Mouse (Mus musculus) small intestine, adult 2 months (tissue): ENCODE results near the gene Tceanc2. TPM values are rescaled to one million over a fixed set of nuclear protein-coding genes. Genes with fewer than 3 reads are reported as not detected.

ENCODE experiments used
- H3K27ac ChIP-seq: fragments of 200-500 bp; 2 replicates; pipeline ENCODE4 v1.5.1; 2012; ENCODE audit warnings: low read depth, low read length, control low read depth, inconsistent platforms; ENCODE audit not compliant: insufficient read depth
- H3K27me3 ChIP-seq: fragments of 200-500 bp; 2 replicates; pipeline ENCODE4 v1.6.1; 2012; ENCODE audit warnings: mild to moderate bottlenecking, moderate library complexity, low read length, inconsistent platforms; ENCODE audit not compliant: control insufficient read depth, insufficient read depth
- H3K36me3 ChIP-seq: fragments of 200-500 bp; 2 replicates; pipeline ENCODE4 v1.6.1; 2012; ENCODE audit warnings: mild to moderate bottlenecking, low read length, control low read depth, inconsistent platforms; ENCODE audit not compliant: control insufficient read depth, insufficient read depth
- H3K4me1 ChIP-seq: fragments of 200-500 bp; 2 replicates; pipeline ENCODE4 v1.6.1; 2012; ENCODE audit warnings: low read length, inconsistent platforms, mixed read lengths; ENCODE audit not compliant: control insufficient read depth, insufficient read depth, insufficient read length
- H3K4me3 ChIP-seq: fragments of 200-500 bp; 2 replicates; pipeline ENCODE4 v1.5.1; 2012; ENCODE audit warnings: low read depth, mild to moderate bottlenecking, control low read depth, inconsistent platforms, low read length, moderate library complexity
- CTCF ChIP-seq: fragments of 200-500 bp; IDR thresholded peaks from 2 replicates; pipeline ENCODE4 v1.5.1; 2012; ENCODE audit warnings: low read depth, mild to moderate bottlenecking, control low read depth, inconsistent platforms, low read length, moderate library complexity, mixed read lengths; ENCODE audit not compliant: insufficient replicate concordance, insufficient read length; ENCODE audit errors: extremely low read depth
- POLR2A ChIP-seq: fragments of 200-500 bp; IDR thresholded peaks from 2 replicates; pipeline ENCODE4 v1.6.1; 2012; ENCODE audit warnings: low read depth, mild to moderate bottlenecking, control low read depth, inconsistent platforms, low read length, moderate library complexity
- WGBS: fragments of 180-500 bp; shearing (Covaris S2); methylation state at CpG from one replicate; pipeline ENCODE4 v1.1.7; 2018; 5-methylcytosine and 5-hydroxymethylcytosine counted together
- polyA plus RNA-seq: library from polyadenylated mRNA; depleted of rRNA; stranded (reverse); fragments of >200 nt; gene quantifications from 2 replicates; pipeline ENCODE4 v1.2.3, GENCODE M21; 2012

The Tceanc2 gene
- polyA plus RNA-seq, 1 experiment: 4.8 TPM

GRCm38 (mm10) chr4:107211936-107212335 lies 33.0 kb upstream of the Tceanc2 start:
- 84% methylated on average over 5 of the region's 5 CpGs for WGBS
- Histone ChIP-seq H3K4me3 (no peak overlapping the region), H3K36me3 (peaks cover 4% of the 10 kb centered on the region; the same call in 1 of the 2 replicates), H3K27ac (no peak overlapping the region), H3K27me3 (no peaks in the 10 kb centered on the region), H3K4me1 (peaks cover under 1% of the 10 kb centered on the region; the same call in 1 of the 2 replicates)
- TF ChIP-seq POLR2A (no peak), CTCF (no peak)

- no peaks in the 10 kb centered on the region for H3K4me1 ChIP-seq
- no peak overlapping the region for H3K27ac ChIP-seq
- no peak overlapping the region for H3K4me3 ChIP-seq
- 58% methylated on average over 4 of the region's 4 CpGs for WGBS
- TF ChIP-seq POLR2A (no peak), CTCF (no peak)
- H3K27me3 ChIP-seq: no peaks in the 10 kb centered on the region
- H3K36me3 ChIP-seq: peaks cover 4% of the 10 kb centered on the region; the same call in 1 of the 2 replicates
Observed at GRCm38 (mm10) chr4:107211465-107211864, 32.5 kb upstream of the Tceanc2 start.

- H3K27me3 ChIP-seq: no peaks in the 10 kb centered on the region
- peaks cover 7% of the 10 kb centered on the region for H3K36me3 ChIP-seq
- WGBS: 44% methylated on average over 5 of the region's 5 CpGs
- H3K4me3 ChIP-seq: no peak overlapping the region
- no peak overlapping the region for H3K27ac ChIP-seq
- H3K4me1 ChIP-seq: no peaks in the 10 kb centered on the region
- TF ChIP-seq CTCF: no peak
- no peak for TF ChIP-seq POLR2A
Observed at GRCm38 (mm10) chr4:107210483-107211097, 31.7 kb upstream of the Tceanc2 start.

GRCm38 (mm10) chr4:107208880-107209279 lies 30.0 kb upstream of the Tceanc2 start, which contains the start of gene Ldlrad1:
TSS of gene Ldlrad1 (plus strand) at chr4:107209180.
- TF ChIP-seq CTCF: no peak
- no peak for TF ChIP-seq POLR2A
- Histone ChIP-seq H3K4me3 (no peak within 1 kb of the TSS), H3K4me1 (no peaks in the 10 kb centered on the region), H3K36me3 (peaks cover 19% of the 10 kb centered on the region), H3K27ac (no peak within 1 kb of the TSS), H3K27me3 (no peaks in the 10 kb centered on the region)
- WGBS: 78% methylated on average over 3 of the region's 3 CpGs

- Histone ChIP-seq H3K27me3 (no peaks in the 10 kb centered on the region), H3K4me3 (no peak overlapping the region), H3K4me1 (no peaks in the 10 kb centered on the region), H3K36me3 (peaks cover 30% of the 10 kb centered on the region), H3K27ac (no peak overlapping the region)
- TF ChIP-seq POLR2A (no peak), CTCF (no peak)
- whole genome bisulfite sequencing: 97% methylated on average over 2 of the region's 2 CpGs
Observed at GRCm38 (mm10) chr4:107207016-107207415, 28.1 kb upstream of the Tceanc2 start.

GRCm38 (mm10) chr4:107203001-107203400 lies 24.1 kb upstream of the Tceanc2 start:
- H3K27me3 ChIP-seq: no peaks in the 10 kb centered on the region
- H3K4me1 ChIP-seq: no peaks in the 10 kb centered on the region
- WGBS: 70% methylated on average over 7 of the region's 7 CpGs
- H3K27ac ChIP-seq: no peak overlapping the region
- H3K36me3 ChIP-seq: peaks cover 58% of the 10 kb centered on the region
- TF ChIP-seq CTCF (no peak), POLR2A (no peak)
- no peak overlapping the region for H3K4me3 ChIP-seq

- Histone ChIP-seq H3K27me3 (no peaks in the 10 kb centered on the region), H3K36me3 (peaks cover 65% of the 10 kb centered on the region), H3K27ac (no peak overlapping the region), H3K4me1 (no peaks in the 10 kb centered on the region), H3K4me3 (no peak overlapping the region)
- no peak for TF ChIP-seq POLR2A
- TF ChIP-seq CTCF: no peak
- 91% methylated on average over 3 of the region's 3 CpGs for WGBS
Observed at GRCm38 (mm10) chr4:107201779-107202178, 22.9 kb upstream of the Tceanc2 start.
